Mouse (Mus musculus) CH12.LX (cell line): ENCODE results near the gene Cdipt. TPM values are rescaled to one million over a fixed set of nuclear protein-coding genes. Genes with fewer than 3 reads are reported as not detected.

ENCODE experiments used
- DNase-seq: peaks from one replicate; pipeline ENCODE4 v3.0.0-alpha.2; 2013; ENCODE audit errors: extremely low read depth
- H3K27ac ChIP-seq: 2 replicates; pipeline ENCODE4 v1.5.1; 2012; ENCODE audit warnings: low read depth, mild to moderate bottlenecking, control low read depth, moderate library complexity; ENCODE audit not compliant: insufficient read depth
- H3K27me3 ChIP-seq: replicated peaks from 2 replicates; pipeline ENCODE3; 2012; ENCODE audit warnings: inconsistent platforms
- H3K36me3 ChIP-seq, 2 experiments: replicated peaks in 1 of 2; 2 replicates each; pipeline versions ENCODE3 to v1.6.1; 2012; ENCODE audit warnings: inconsistent platforms in 1 of 2, low read length in 1 of 2, mild to moderate bottlenecking in 1 of 2, mixed read lengths in 1 of 2, moderate library complexity in 1 of 2; ENCODE audit not compliant: control insufficient read depth in 1 of 2, insufficient read depth in 1 of 2
- H3K4me1 ChIP-seq, 2 experiments: 2 replicates each; pipeline ENCODE4 v1.6.1; 2012; ENCODE audit warnings: inconsistent platforms in 1 of 2, moderate library complexity in 1 of 2; ENCODE audit not compliant: insufficient read depth in 2 of 2, control insufficient read depth in 1 of 2
- H3K4me2 ChIP-seq: 2 replicates; pipeline ENCODE4 v1.6.1; 2012; ENCODE audit warnings: low read depth, mild to moderate bottlenecking, control low read depth; ENCODE audit not compliant: poor library complexity, insufficient read depth, severe bottlenecking
- H3K4me3 ChIP-seq, 3 experiments: fragments of 150-350 bp in 1 of 3; sonication (generic) in 1 of 3; replicated peaks in 1 of 3; 2 replicates each; pipeline versions ENCODE3 to v1.5.1; 2011 to 2012; ENCODE audit warnings: low read depth in 2 of 3, low read length in 2 of 3, mild to moderate bottlenecking in 2 of 3, moderate library complexity in 2 of 3, control low read depth in 1 of 3, improper control_type of control experiment in 1 of 3, inconsistent platforms in 1 of 3, mixed read lengths in 1 of 3; ENCODE audit not compliant: poor library complexity in 1 of 3
- H3K79me2 ChIP-seq: replicated peaks from 2 replicates; pipeline ENCODE4 v1.6.1; 2012; ENCODE audit warnings: mild to moderate bottlenecking, moderate library complexity; ENCODE audit not compliant: control insufficient read depth, poor library complexity, insufficient read depth, severe bottlenecking; ENCODE audit errors: extremely low read depth
- H3K9ac ChIP-seq: 2 replicates; pipeline ENCODE4 v1.6.1; 2012; ENCODE audit warnings: low read depth, mild to moderate bottlenecking, control low read depth, moderate library complexity; ENCODE audit not compliant: insufficient read depth
- H3K9me3 ChIP-seq: replicated peaks from 2 replicates; pipeline ENCODE3; 2012; ENCODE audit warnings: low read length, inconsistent platforms, mixed read lengths
- BHLHE40 ChIP-seq: IDR thresholded peaks from 2 replicates; pipeline ENCODE4 v1.6.1; 2011; ENCODE audit warnings: mild to moderate bottlenecking, low read depth, low read length, improper control_type of control experiment
- CHD1 ChIP-seq: IDR thresholded peaks from 2 replicates; pipeline ENCODE4 v1.6.1; 2012; ENCODE audit warnings: low read depth, low read length, improper control_type of control experiment, inconsistent platforms
- CTCF ChIP-seq, 2 experiments: IDR thresholded peaks in 1 of 2; conservative IDR thresholded peaks in 1 of 2; 2 replicates each; pipeline ENCODE4 v1.5.1; 2011 to 2012; ENCODE audit warnings: low read depth in 2 of 2, low read length in 2 of 2, improper control_type of control experiment in 1 of 2, inconsistent platforms in 1 of 2, mild to moderate bottlenecking in 1 of 2, moderate library complexity in 1 of 2
- E2F4 ChIP-seq: IDR thresholded peaks from 2 replicates; pipeline ENCODE4 v1.6.1; 2011; ENCODE audit warnings: low read depth, low read length, improper control_type of control experiment; ENCODE audit not compliant: insufficient replicate concordance
- ETS1 ChIP-seq: conservative IDR thresholded peaks from 2 replicates; pipeline ENCODE4 v1.6.1; 2012; ENCODE audit warnings: low read depth, mild to moderate bottlenecking, inconsistent platforms, low read length, improper control_type of control experiment, moderate library complexity
- GABPA ChIP-seq: IDR thresholded peaks from 2 replicates; pipeline ENCODE4 v1.6.1; 2012; ENCODE audit warnings: low read depth, low read length, improper control_type of control experiment, inconsistent platforms; ENCODE audit not compliant: insufficient replicate concordance
- HCFC1 ChIP-seq: IDR thresholded peaks from 2 replicates; pipeline ENCODE4 v1.6.1; 2012; ENCODE audit warnings: low read depth, mild to moderate bottlenecking, inconsistent platforms, low read length, improper control_type of control experiment
- IRF4 ChIP-seq: IDR thresholded peaks from 2 replicates; pipeline ENCODE4 v1.6.1; 2014; ENCODE audit warnings: low read depth, mild to moderate bottlenecking, inconsistent platforms, low read length, improper control_type of control experiment
- JUND ChIP-seq: conservative IDR thresholded peaks from 2 replicates; pipeline ENCODE4 v1.6.1; 2011; ENCODE audit warnings: low read depth, low read length, improper control_type of control experiment
- KAT2A ChIP-seq: IDR thresholded peaks from 2 replicates; pipeline ENCODE4 v1.6.1; 2012; ENCODE audit warnings: low read length, improper control_type of control experiment, inconsistent platforms; ENCODE audit not compliant: insufficient replicate concordance
- MAX ChIP-seq: IDR thresholded peaks from 2 replicates; pipeline ENCODE4 v1.6.1; 2011; ENCODE audit warnings: low read length, improper control_type of control experiment
- MEF2A ChIP-seq: IDR thresholded peaks from 2 replicates; pipeline ENCODE4 v1.6.1; 2014; ENCODE audit warnings: low read depth, mild to moderate bottlenecking, inconsistent platforms, low read length, improper control_type of control experiment, borderline replicate concordance
- POLR2A ChIP-seq: IDR thresholded peaks from 2 replicates; pipeline ENCODE4 v1.6.1; 2011; ENCODE audit warnings: low read depth, mild to moderate bottlenecking, improper control_type of control experiment, low read length
- RAD21 ChIP-seq: IDR thresholded peaks from 2 replicates; pipeline ENCODE4 v1.6.1; 2011; ENCODE audit warnings: low read depth, mild to moderate bottlenecking, low read length, improper control_type of control experiment, moderate library complexity
- RCOR1 ChIP-seq: conservative IDR thresholded peaks from 2 replicates; pipeline ENCODE4 v1.6.1; 2012; ENCODE audit warnings: low read depth, mild to moderate bottlenecking, inconsistent platforms, low read length, improper control_type of control experiment
- SIN3A ChIP-seq: IDR thresholded peaks from 2 replicates; pipeline ENCODE4 v1.6.1; 2012; ENCODE audit warnings: low read length, improper control_type of control experiment, inconsistent platforms
- SMC3 ChIP-seq: IDR thresholded peaks from 2 replicates; pipeline ENCODE4 v1.6.1; 2011; ENCODE audit warnings: low read depth, low read length, improper control_type of control experiment
- TBP ChIP-seq: conservative IDR thresholded peaks from 2 replicates; pipeline ENCODE4 v1.6.1; 2011; ENCODE audit warnings: low read depth, low read length, improper control_type of control experiment
- UBTF ChIP-seq: IDR thresholded peaks from 2 replicates; pipeline ENCODE4 v1.6.1; 2012; ENCODE audit warnings: low read depth, mild to moderate bottlenecking, inconsistent platforms, low read length, improper control_type of control experiment, moderate library complexity
- USF2 ChIP-seq: conservative IDR thresholded peaks from 2 replicates; pipeline ENCODE4 v1.6.1; 2011; ENCODE audit warnings: low read depth, low read length, improper control_type of control experiment
- ZMIZ1 ChIP-seq: IDR thresholded peaks from 2 replicates; pipeline ENCODE4 v1.6.1; 2012; ENCODE audit warnings: low read depth, mild to moderate bottlenecking, inconsistent platforms, low read length, improper control_type of control experiment
- dilution Hi-C: fragments of 300-500 bp; cut with MboI; formaldehyde crosslinking; loops from 2 replicates; pipeline ENCODE4 v1.14.3; 2020; ENCODE audit warnings: low sequenced_read_pairs; ENCODE audit not compliant: extremely low pct_unique_long_range_greater_than_20kb, extremely low pct_ligation_motif_present
- in situ Hi-C: fragments of 300-500 bp; cut with MboI; formaldehyde crosslinking; loops from 3 replicates; pipeline ENCODE4 v1.14.3; 2019; ENCODE audit warnings: low sequenced_read_pairs, low pct_ligation_motif_present, low pct_unique_long_range_greater_than_20kb, mixed read lengths
- polyA plus RNA-seq: library from polyadenylated mRNA; unstranded; fragments of >175 nt; gene quantifications from 2 replicates; pipeline ENCODE4 v1.2.1, GENCODE M21; 2012; ENCODE audit warnings: low read depth; ENCODE audit not compliant: insufficient read length
- total RNA-seq, 2 experiments: library from RNA; depleted of rRNA; stranded (reverse); fragments of 300-350 nt in 1 of 2; fragments of >200 nt in 1 of 2; gene quantifications; 2 replicates each; pipeline ENCODE4 v1.2.3; 2012 to 2014

The Cdipt gene
- total and polyA plus RNA-seq, 3 experiments, result 72.8 to 138 (median 108) TPM

DNA sequence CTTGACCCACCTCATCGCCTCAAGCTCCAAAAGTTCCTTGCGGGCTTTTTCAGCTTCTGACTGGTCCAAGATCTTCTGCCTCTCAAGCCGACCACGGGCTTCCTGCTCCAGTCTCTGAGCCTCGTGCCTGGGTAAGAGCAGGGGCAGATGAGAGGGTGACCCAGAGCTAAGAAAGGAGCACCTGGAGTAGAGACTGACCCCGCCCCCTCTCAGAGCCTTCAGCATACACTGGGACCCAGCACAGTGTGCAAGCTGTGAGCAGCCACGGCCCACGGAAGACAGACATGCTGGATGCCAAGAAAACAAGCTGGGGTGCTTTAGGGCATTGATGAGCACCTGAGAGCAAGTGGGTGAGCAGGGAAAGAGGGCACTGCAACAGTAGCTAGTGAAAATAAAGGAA lies 13.1 kb downstream of the Cdipt start:
- dilution Hi-C loops, result no loop called here
- no peak for DNase-seq
- peaks cover 37 to 88% of the 10 kb centered on the region in 2 experiments for H3K36me3 ChIP-seq
- H3K9ac ChIP-seq, result no peak overlapping the region
- no peak overlapping the region for H3K4me2 ChIP-seq
- in situ Hi-C loops, result loop anchor here (25.0 kb wide), 1 partner anchor 798 kb away; the partner anchor contains the start of genes Gm49388 and Setd1a
- no peak for TF ChIP-seq RAD21
- no peak for TF ChIP-seq CHD1
- no peaks in the 10 kb centered on the region for H3K9me3 ChIP-seq
- H3K4me3 ChIP-seq, result no peak overlapping the region
- 0 out of 4 replicates have a peak, but pooled peaks cover 0 to 4% of the 10 kb centered on the region in 2 experiments for H3K4me1 ChIP-seq
- no peaks in the 10 kb centered on the region for H3K27me3 ChIP-seq
- no peak overlapping the region for H3K27ac ChIP-seq
- H3K79me2 ChIP-seq, result no peaks in the 10 kb centered on the region

DNA sequence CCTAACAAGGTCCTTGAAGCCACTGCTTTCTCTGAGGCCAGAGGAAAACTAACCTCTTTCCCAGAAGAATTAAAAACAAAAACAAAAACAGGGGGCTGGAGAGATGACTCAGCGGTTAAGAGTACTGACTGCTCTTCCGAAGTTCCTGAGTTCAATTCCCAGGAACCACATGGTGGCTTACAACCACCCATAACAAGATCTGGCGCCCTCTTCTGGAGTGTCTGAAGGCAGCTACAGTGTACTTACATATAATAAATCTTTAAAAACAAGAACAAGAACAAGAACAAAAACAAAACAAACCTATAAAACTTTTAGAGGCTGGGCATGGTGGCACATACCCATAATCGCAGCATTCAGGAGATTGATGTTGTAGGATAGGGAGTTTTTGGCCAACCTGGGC lies 20.7 kb downstream of the Cdipt start:
- Histone ChIP-seq H3K79me2 (no peaks in the 10 kb centered on the region), H3K4me1 (0 out of 4 replicates have a peak, but pooled peaks cover 0 to 4% of the 10 kb centered on the region in 2 experiments), H3K9me3 (peaks cover 9% of the 10 kb centered on the region), H3K9ac (no peak overlapping the region), H3K36me3 (peaks cover 61 to 89% of the 10 kb centered on the region in 2 experiments)
- dilution Hi-C loops, result no loop called here
- no peak for DNase-seq
- TF ChIP-seq JUND, result no peak
- no peak for TF ChIP-seq POLR2A
- peak; percentile 6 for TF ChIP-seq RAD21
- TF ChIP-seq CTCF (conservative IDR thresholded peaks at IDR 0.05 in 1 of 2, IDR thresholded peaks at IDR 0.05 in 1 of 2; ENCODE audit: low read depth in 2 of 2, low read length in 2 of 2), result peak in 1 of 2 experiments; percentile 46; a peak in 2 of 4 replicates
- no peak for TF ChIP-seq MAX
- no peak for TF ChIP-seq TBP
- no peak for TF ChIP-seq IRF4
- TF ChIP-seq UBTF, result no peak
- no peak for TF ChIP-seq ZMIZ1
- no peak for TF ChIP-seq ETS1
- no peak for TF ChIP-seq SIN3A
- peak; percentile 30 for TF ChIP-seq SMC3
- TF ChIP-seq BHLHE40, result no peak
- TF ChIP-seq, all 38 proteins: peak for 3
- no peak overlapping the region for H3K4me3 ChIP-seq
- H3K27ac ChIP-seq, result no peak overlapping the region
- in situ Hi-C loops, result loop anchor here (25.0 kb wide), 1 partner anchor 791 kb away; the partner anchor contains the start of genes Gm49388 and Setd1a
- H3K27me3 ChIP-seq, result no peaks in the 10 kb centered on the region
- no peak overlapping the region for H3K4me2 ChIP-seq

DNA sequence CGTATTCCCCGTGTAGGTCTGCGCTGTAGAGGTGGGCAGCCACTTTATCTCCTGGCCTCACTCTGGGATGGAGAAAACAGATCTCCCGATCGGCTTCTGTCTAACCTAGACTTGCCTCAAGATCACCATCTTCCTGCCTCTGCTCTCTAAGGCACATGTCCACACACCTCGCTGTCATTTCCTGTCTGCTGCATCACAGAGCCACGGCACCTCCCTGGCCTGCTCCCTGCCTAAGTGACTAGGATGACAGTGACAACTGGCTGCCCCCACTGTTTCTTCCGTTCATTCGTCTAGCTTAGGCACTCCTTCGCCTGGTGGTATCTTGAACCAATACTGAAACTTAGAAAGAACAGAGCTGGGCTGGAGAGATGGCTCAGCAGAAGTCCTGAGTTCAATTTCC lies 23.9 kb downstream of the Cdipt start:
- no peak overlapping the region for H3K4me3 ChIP-seq
- H3K9ac ChIP-seq, result no peak overlapping the region
- no peaks in the 10 kb centered on the region for H3K79me2 ChIP-seq
- H3K36me3 ChIP-seq, result peaks cover 49 to 77% of the 10 kb centered on the region in 2 experiments
- TF ChIP-seq ETS1, result no peak
- TF ChIP-seq TBP, result no peak
- TF ChIP-seq GABPA, result no peak
- TF ChIP-seq UBTF, result no peak
- TF ChIP-seq USF2, result no peak
- no peak for TF ChIP-seq JUND
- no peak for TF ChIP-seq HCFC1
- TF ChIP-seq KAT2A, result no peak
- no peak for TF ChIP-seq RCOR1
- TF ChIP-seq E2F4, result no peak
- TF ChIP-seq MEF2A, result no peak
- H3K27me3 ChIP-seq, result no peaks in the 10 kb centered on the region
- H3K27ac ChIP-seq, result no peak overlapping the region
- in situ Hi-C loops (loop anchor here (25.0 kb wide), 1 partner anchor 788 kb away; the partner anchor contains the start of genes Gm49388 and Setd1a), dilution Hi-C loops (no loop called here)
- no peak overlapping the region for H3K4me2 ChIP-seq
- DNase-seq, result no peak
- H3K4me1 ChIP-seq, result peaks cover 0 to 9% of the 10 kb centered on the region in 2 experiments; a peak in 2 of 4 replicates
- peaks cover 9% of the 10 kb centered on the region for H3K9me3 ChIP-seq
